Mouse (Mus musculus): ENCODE results near the gene C87436.
"Not testable (repeated sequence)": the region's sequence is repeated elsewhere in the genome, so short reads cannot be mapped to it uniquely, and the experiment has no call there.

The C87436 gene

GRCm38 (mm10) chr6:86487358-86488148 lies 49.4 kb downstream of the C87436 start:
- peak; percentile 81 for DNase-seq

GRCm38 (mm10) chr6:86488149-86488485 lies 49.9 kb downstream of the C87436 start:
- DNase-seq: no peak

- DNase-seq: no peak
Observed at GRCm38 (mm10) chr6:86489945-86490344, 51.8 kb downstream of the C87436 start.

- DNase-seq: not testable (repeated sequence)
Observed at GRCm38 (mm10) chr6:86490413-86490812, 52.2 kb downstream of the C87436 start.

- DNase-seq: no peak
Observed at GRCm38 (mm10) chr6:86493469-86494263, 55.5 kb downstream of the C87436 start.

- no peak for DNase-seq
Observed at GRCm38 (mm10) chr6:86494767-86495166, 56.6 kb downstream of the C87436 start.

- DNase-seq: no peak
Observed at GRCm38 (mm10) chr6:86495661-86496060, 57.5 kb downstream of the C87436 start.

GRCm38 (mm10) chr6:86496127-86496526 lies 58.0 kb downstream of the C87436 start:
- DNase-seq: no peak

- no peak for DNase-seq
Observed at GRCm38 (mm10) chr6:86496585-86496984, 58.4 kb downstream of the C87436 start.

- no peak for DNase-seq
Observed at GRCm38 (mm10) chr6:86497071-86497815, 59.1 kb downstream of the C87436 start.

- DNase-seq: no peak
Observed at GRCm38 (mm10) chr6:86497942-86498732, 60.0 kb downstream of the C87436 start.

- no peak for DNase-seq
Observed at GRCm38 (mm10) chr6:86499571-86500109, 61.5 kb downstream of the C87436 start.

GRCm38 (mm10) chr6:86503513-86503912 lies 65.3 kb downstream of the C87436 start:
- DNase-seq: no peak

GRCm38 (mm10) chr6:86505671-86506070 lies 67.5 kb downstream of the C87436 start:
- DNase-seq: no peak

GRCm38 (mm10) chr6:86506309-86506708 lies 68.1 kb downstream of the C87436 start:
- DNase-seq: no peak

GRCm38 (mm10) chr6:86507116-86507515 lies 68.9 kb downstream of the C87436 start:
- DNase-seq: no peak

- no peak for DNase-seq
Observed at GRCm38 (mm10) chr6:86508736-86509135, 70.6 kb downstream of the C87436 start.

GRCm38 (mm10) chr6:86509194-86509865 lies 71.2 kb downstream of the C87436 start:
- no peak for DNase-seq

GRCm38 (mm10) chr6:86509866-86510200 lies 71.7 kb downstream of the C87436 start:
- DNase-seq: no peak

- no peak for DNase-seq
Observed at GRCm38 (mm10) chr6:86510979-86511378, 72.8 kb downstream of the C87436 start.

GRCm38 (mm10) chr6:86513296-86513695 lies 75.1 kb downstream of the C87436 start:
- DNase-seq: no peak

- DNase-seq: no peak
Observed at GRCm38 (mm10) chr6:86516021-86516420, 77.8 kb downstream of the C87436 start.

All from layer of hippocampus, adult 9-11 months (tissue).